Mouse (Mus musculus) brain, adult 10 weeks (tissue): ENCODE results near the gene Insm2. TPM values are rescaled to one million over a fixed set of nuclear protein-coding genes. Genes with fewer than 3 reads are reported as not detected.

Source experiments
- polyA plus RNA-seq: library from polyadenylated mRNA; stranded (reverse); fragments of 350-450 nt; fragmentation: Illumina TruSeq; extraction: RNeasy Lipid Tissue Mini Kit (QIAGEN cat#74804); gene quantifications from one replicate; pipeline ENCODE4 v1.2.3, GENCODE M21; 2015; ENCODE audit warnings: low read depth, low replicate concordance

Gene Insm2
- not detected for polyA plus RNA-seq

DNA sequence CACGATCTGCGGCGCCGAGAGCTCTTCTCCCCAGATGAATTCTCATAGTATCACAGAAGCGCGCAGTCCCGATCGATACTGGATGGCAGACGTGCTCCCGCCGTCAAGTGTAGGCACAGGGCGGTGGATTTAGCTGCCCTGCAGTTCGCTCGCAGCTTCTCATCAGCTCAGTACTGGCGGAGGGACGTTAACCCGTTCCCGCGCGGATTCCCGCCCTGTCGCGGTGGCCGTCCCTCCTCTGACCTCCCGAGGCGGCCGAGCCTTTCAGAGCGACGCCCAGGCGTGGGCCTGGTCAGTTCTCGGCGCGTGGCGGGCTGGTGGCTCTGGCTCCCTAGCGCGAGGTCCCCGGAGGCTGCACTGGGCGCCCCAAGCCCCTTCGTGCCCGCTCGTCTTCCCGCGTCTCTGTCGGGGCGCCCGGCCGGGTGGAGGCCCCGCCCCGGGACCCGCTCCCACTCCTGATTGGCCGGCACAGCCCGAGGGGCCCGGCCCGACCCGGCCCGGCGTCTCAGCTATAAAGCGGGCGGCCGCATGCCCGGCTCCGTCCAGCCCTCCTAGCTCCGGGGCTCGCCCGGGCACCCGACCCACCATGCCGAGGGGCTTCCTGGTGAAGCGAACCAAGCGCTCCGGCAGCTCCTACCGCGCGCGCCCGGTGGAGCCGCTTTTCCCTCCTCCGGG is at the start of gene Insm2:
Gene Insm2, plus strand, starts transcription at position 541 of the 675 bp plus-strand sequence.

DNA sequence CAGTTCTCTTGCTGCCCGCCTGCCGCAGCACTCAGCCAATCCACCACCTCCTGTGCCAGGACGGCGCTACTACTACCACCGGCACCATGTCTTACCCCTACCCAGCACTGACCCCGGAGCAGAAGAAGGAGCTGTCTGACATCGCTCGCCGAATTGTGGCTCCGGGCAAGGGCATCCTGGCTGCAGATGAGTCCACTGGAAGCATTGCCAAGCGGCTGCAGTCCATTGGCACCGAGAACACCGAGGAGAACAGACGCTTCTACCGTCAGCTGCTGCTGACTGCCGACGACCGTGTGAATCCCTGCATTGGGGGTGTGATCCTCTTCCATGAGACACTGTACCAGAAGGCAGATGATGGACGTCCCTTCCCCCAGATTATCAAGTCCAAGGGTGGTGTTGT is 34.0 kb upstream of the Insm2 start, which contains the start of gene Aldoart2:
Gene Aldoart2, plus strand, starts transcription at position 34 of the 400 bp plus-strand sequence.

Other genes with a start within 250 kb of the Insm2 start
- gene Psma6, start 215.2 kb upstream of the Insm2 start, polyA plus RNA-seq: 307 TPM
- gene Nfkbia, start 106.8 kb upstream of the Insm2 start, polyA plus RNA-seq: 37.6 TPM
- gene Aldoart2, start 34.2 kb upstream of the Insm2 start, polyA plus RNA-seq: not detected
- 78.4 TPM for gene Ralgapa1, start 221.7 kb downstream of the Insm2 start, polyA plus RNA-seq
- gene Brms1l, start 236.9 kb downstream of the Insm2 start, polyA plus RNA-seq: 68.2 TPM